Mouse (Mus musculus): ENCODE results near the gene Lrrc4c.

DNA sequence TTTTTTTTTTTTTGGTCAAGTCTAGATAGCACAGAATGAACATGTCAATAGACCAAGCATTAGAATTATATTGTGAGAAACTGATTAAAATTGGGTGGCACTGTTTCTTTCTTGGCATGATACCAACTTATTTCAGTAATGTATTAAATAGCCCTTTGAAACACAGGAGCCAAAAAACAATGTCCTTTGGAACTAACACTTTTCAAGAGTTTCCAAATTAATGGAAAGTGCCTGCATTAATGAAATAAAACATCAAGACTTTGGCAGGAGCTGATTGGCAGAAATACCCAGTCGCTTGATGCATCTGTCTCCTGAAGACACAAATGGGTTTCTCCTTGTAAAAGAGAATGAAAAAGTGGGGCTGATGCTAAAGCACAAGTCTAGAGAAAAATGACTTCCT, 1184.5 kb downstream of the Lrrc4c start:
- TF ChIP-seq GATA1 (IDR thresholded peaks at IDR 0.05; ENCODE audit: borderline replicate concordance, low read length), result no peak
- TF ChIP-seq FLI1 (IDR thresholded peaks at IDR 0.05; ENCODE audit: low read length), result no peak
